Mouse (Mus musculus): Measurements from ENCODE around the gene Pde6d. TPM values are rescaled to one million over a fixed set of nuclear protein-coding genes. Genes with fewer than 3 reads are reported as not detected.
A peak's percentile ranks its signal among the peaks of the same experiment; 100 is the strongest.
"Not testable (repeated sequence)": the region's sequence is repeated elsewhere in the genome, so short reads cannot be mapped to it uniquely, and the experiment has no call there.

Gene Pde6d
- total RNA-seq, 2 experiments from 2014 or later, result 17.2 to 38.8 TPM

DNA sequence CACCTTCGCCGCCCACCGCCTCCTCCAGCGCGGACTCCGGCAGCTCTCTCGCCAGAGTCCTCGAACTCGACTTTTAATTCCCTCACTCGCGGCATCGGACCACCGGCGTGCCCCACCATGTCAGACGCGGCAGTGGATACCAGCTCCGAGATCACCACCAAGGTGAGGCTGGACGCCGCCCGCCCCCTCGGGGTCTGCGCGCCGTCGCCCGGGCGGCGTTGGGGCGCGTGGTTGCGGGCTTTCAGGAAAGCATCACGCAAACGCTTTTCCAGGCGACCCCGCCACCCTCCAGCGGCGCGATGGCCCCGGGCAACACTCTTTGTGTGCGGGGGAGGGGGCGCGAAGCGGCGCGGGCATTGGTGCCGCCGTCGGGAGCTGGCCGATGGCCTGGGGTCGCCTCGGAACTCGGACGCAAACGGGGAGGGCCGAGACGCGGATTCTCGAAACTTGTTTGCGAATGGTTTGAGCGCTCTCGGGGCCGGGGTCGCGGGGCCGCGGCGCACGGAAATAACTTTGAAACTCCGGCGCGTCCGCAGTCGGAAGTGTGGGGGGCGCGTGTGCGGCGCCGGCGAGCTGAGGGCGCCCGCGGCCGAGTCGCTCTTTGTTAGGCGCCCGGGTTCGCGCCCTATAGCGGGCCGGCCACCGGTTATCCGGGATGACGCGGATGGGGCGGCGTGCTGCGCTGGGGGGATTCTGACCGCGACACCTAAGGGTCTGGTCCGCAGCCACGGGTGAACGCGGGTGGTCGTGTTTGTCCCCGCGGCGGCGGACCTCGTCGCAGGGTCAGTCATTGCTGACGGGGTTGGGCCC is 55.4 kb downstream of the Pde6d start:
- ATAC-seq (ENCODE audit: poor library complexity, severe bottlenecking), result no peak

DNA sequence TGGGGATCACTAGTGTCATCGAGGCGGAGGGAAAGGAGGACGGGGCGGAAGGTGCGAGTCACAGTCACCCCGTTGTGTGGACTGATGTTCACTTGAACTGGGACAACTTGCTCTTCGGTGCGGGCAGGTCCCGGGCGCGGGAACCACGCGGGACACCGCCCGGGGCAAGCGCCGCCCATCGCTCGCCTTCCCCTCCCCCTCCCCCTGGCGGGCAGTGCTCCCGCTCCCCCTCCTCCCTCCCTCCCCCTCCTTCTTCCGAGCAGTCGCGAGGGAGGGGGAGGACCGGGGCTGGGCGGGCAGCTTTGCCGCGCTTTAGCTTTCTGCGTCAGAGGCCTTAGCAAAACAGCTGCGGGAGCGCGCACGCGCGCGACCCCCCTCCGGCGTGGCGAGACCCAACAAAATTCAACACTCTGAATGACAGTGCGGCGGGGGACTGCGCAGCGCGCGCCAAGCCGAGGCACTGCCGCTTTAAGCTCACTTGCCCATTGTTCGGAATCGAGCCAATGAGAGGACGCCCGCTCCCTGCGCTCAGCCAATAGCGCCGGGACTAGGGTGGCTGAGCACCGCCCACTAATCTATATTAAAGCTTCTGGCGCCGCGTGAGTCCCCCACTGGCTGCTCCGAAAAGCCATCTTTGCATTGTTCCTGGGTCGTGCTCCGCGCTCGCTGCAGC is 56.2 kb downstream of the Pde6d start, which contains the start of gene Ptma:
Gene Ptma, plus strand, starts transcription at position 611 of the 673 bp plus-strand sequence.
- peak; percentile 58 for ATAC-seq (ENCODE audit: poor library complexity, severe bottlenecking)

DNA sequence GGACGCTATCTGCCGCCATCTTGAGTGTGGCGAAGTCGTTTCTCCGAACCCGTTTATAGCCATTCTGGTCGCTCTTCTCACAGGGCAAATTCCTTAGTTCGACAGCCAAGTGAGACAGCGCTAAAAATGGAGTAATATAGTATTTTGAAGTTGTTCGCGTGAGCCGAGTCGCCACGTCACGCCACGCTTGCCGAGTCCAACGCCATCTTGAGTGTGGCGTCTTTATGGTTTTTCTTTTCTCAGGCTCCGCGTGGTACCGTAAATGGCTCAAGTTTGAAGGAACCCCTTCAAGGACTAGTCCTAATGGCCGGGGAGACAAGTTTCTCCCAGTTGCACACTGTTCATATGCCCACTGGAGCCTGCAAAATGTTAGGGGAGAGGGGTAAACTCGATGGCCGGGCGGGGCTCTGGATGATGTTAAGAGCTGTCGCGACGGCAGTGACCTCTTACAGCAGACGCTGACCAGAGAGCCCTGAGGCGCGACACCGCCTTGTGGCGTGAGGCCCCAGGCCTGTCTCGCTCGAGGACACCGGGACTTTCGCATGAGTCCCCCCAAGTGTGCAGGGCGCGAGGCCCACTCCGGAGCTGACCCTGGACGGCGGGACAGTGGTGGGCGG is 56.8 kb downstream of the Pde6d start:
- peak; percentile 11; the same call in 1 of the 2 replicates for ATAC-seq (ENCODE audit: poor library complexity, severe bottlenecking)

DNA sequence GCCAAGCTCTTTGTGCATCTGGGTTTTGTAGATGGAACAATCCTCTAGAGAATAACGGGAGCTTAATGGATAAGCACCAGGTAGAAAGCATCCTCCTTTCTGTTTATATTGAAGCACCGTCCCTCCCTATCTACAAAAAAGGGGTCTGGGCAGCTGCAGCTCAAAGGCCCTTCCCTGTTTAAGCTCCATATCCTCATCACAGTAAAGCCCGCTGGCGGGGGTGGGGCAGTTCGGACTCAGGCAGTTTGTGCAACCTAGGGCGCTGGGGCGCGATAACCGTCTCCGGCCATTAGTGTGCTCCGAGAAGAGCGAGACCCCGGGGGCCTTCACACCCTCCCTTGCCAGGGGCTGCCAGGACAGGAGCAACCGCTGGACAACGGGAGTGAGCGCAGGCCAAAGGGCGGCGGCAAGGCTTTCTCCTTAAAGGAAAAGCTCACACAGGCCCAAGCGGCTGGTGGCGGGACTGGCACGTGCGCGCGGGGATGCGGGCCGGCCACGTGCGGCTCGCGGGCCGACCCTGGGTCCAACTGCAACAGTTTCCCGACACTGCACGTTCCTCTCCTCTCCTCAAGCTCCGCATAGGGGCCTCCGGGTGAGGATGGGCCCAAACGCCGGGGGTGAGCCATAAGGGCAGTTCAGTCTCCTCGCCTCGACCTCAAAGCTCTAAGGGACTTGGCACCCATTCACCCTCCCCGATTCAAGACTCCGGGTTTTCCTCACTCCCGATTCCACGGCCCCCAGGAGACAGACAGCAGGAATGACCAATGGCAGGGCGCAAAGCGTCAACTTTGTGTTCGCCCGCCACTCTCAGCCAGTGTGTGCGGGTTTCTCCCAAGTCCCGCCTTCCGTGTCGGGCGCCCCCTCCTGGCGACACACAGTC is 57.6 kb downstream of the Pde6d start:
- peak; percentile 58 for ATAC-seq (ENCODE audit: poor library complexity, severe bottlenecking)

DNA sequence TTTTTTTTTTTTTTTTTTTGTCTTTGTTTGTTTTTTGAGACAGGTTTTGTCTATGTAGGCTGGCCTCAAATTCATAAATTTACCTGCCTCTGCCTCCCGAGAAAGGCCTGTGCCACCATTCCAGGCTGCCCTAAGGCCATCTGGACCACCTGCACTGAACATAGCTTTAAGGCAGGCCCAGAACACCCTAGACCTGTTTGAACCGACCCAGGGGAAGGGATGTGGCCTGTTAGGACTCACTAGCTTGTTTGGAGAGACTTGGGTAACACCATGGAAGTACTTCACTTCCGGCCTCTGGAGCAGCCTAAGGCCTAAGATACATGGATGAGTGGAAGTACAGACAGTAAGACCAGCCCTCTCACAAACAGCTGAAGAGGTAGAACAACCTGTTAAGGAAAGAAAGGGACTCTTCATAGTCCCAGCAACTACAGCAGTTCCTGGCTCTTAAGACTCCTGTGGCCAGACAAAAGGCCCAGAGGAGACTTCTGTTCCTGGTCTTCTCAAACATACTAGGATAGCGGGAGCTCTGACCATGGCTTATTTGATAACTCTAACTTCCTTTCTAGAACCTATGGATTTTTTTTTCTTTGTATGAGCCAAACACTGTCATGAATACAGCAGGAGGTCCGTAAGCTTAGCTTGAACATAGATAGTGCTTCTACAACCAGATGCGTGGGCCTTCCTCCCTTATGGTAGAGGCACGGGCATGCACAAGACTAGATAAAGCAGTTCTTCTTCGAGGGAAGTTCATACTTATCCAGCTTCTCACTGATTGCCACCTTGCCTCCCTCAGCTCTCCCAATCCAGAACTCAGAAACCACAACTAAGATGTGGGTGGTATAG is 58.4 kb downstream of the Pde6d start:
- ATAC-seq (ENCODE audit: poor library complexity, severe bottlenecking), result no peak

DNA sequence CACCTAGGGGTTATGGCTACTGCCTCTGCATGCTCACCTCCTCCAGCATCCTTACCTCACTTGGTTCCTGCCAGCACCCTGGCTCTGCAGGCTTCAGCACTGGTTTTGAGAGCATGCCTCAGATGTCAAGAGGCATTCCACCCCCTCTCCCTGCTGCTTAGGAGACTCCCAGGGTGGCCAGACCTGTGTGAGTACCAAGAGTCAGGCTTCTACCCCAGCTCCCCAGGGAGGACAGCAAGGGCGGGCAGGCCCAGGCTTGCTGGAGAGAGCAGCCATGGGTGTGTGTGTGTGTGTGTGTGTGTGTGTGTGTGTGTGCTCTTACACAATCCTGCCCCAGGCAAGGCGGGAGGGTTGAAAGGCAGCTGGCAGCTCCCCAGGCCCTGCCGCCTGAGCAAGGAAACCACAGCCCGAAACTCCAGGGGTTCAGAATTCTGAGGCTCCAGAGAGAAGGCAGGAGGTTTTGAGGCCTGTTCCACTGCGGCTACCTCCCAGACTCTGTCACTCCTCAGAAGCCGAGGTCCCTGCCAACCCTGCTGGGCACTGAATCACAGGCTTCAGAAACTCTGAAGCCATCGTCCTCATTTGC is 60.0 kb downstream of the Pde6d start:
- no peak for ATAC-seq (ENCODE audit: poor library complexity, severe bottlenecking)

DNA sequence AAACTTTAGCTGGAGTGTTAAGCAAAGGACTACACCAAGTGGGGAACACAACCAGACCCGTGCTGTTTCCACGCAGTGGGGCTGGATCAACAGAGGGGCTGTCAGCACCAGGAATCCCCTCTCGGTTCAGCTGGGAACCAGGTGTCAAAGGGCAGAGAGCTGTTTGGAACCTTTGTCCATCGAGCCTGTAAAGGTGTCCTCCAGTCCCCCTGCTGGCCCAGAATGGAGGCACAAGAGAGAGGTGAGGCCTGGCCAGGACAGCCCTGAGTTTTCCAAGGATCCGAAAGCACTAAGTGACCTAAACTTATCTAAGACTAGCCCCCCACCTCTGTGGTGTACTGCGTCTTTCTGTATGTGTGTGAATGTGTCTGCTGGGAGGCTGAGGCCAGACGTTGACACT is 62.1 kb downstream of the Pde6d start:
- ATAC-seq (ENCODE audit: poor library complexity, severe bottlenecking), result no peak

DNA sequence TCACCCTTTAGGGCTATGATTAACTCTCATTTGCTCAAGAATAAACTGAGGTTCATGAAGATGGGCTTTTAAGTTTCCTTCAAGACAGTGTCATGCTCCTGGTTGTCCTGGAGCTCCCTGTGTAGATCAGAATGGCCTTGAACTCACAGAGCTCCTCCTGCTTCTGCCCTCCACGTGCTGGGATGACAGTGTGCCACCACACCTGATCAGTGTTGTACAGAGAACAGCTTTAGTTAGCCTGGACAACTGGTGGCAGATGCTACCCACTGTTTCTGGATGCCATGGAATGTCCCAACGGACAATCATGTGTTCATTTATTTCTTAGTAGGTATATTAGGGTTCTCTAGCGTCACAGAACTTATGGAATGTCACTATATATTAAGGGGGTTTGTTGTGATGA is 65.4 kb downstream of the Pde6d start:
- no peak for ATAC-seq (ENCODE audit: poor library complexity, severe bottlenecking)

DNA sequence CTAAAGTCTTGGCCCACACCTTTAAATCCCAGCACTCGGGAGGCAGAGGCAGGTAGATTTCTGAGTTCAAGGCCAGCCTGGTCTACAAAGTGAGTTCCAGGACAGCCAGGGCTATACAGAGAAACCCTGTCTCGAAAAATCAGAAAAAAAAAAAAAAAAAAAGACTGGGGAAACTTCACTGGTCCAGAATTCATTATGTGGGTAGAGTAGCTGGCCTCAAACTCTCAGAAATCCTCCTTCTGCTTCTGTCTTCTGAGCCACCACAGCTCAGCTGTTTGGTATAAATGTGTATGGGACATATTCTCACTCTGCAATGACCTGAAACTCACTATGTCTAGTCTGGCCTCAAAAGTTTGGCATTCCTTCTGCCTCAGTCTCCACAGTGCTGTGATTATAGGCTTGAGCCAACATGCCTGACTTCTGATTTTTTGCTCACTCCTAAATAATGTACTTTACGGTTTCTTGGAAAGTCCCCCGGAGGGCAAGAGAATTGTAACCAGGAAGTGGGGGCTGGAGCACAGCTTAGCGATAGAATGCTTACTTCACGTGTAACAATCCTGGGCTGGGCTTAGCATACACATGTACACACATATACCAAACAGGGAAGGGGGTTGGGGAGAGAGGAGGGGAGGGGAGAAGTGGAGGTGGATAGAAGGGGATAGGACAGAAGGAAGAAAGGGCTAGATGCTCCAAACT is 66.6 kb downstream of the Pde6d start:
- ATAC-seq (ENCODE audit: poor library complexity, severe bottlenecking), result no peak

DNA sequence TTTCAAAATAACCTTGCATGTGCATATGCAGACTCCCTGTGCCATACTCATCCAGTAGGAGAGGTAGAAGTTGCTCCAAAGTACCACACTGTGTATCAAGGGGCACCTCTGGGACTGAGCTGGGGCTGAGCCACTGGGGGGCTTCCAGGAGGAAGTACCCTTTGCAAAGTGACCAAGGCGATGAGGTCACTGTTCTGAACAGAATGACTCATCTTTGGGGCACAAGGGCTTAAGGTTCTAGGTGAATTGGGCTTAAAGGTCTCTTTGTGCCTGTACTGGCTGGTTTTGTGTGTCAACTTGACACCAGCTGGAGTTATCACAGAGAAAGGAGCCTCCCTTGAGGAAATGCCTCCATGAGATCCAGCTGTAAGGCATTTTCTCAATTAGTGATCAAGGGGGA is 69.4 kb downstream of the Pde6d start:
- ATAC-seq (ENCODE audit: poor library complexity, severe bottlenecking), result not testable (repeated sequence)

DNA sequence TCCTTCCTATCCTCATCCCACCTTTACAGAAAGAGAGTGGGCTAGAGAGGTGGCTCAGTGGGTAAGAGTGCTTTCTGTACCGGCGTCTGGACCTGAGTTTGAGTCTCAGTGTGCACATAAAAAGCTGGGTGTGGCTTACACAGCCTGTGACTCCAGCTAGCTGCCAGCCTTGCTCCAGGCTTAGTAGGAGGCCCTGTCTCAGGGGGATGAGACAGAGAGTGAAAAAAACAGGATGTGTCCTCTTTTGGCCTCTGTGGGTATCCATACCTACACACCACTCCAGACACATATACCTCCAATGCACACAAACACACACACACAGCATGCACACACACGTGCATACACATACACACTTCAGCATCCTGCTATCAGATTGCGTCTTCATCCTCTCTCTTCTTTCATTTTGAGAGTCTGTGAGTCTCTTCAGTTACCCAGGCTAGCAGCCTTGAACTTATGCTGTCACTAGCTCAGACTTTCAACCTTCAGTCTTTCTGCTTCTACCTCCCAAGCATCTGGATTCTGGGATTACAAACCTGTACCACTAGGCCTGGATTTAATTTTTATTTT is 70.2 kb downstream of the Pde6d start:
- no peak for ATAC-seq (ENCODE audit: poor library complexity, severe bottlenecking)

DNA sequence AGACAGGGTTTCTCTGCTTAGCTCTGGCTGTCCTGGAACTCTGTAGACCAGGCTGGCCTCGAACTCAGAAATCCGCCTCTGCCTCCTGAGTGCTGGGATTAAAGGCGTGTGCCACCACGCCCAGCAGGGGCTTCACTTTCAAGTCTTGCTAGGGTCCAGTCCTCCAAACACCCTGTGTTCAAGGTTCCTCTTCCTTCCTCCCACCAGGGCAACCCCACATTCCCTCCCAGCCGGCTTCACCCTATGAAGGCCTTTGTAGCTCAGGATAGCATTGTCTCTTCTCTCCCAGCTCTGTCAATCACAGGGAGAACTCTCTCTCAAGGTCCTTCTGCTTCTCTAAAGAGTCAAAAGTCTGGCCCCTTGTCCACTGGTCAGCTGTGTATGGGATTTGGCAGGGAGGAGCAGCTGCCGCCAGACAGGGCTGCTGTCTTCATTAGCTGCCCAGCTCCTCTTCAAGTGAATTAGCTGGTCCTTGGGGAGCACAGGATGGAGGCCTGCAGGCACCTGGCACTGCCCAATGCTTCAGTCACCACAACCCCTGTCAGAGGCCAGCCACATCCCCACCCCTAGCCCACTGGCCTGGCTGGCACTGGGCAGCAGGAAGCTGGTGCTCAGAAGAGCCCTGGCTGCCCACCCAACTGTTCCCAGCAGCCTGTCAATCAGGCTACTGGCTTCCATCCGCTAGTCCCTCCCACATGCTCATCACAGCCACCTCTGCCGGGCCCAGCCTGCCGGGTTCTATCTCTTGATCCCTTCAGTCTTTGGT is 71.6 kb downstream of the Pde6d start:
- ATAC-seq (ENCODE audit: poor library complexity, severe bottlenecking), result no peak

DNA sequence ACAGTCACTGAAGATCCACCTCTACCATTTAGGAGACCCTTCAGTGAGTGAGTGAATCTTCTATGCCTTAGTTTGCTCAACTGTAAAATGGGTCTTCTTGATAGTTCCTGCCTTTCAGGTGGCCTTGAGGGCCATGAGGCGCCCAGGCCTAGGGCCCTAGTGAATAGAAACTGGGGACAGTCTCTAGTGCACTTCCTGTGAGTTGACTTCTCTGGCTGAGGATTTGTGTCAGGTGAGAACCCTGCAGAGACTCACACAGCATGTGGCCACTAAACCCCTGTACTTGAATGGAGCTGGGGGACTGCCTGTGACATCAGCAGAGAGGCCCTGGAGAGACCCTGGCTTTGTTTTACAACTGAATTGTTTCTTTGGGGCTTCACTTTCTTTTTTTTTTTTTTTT is 72.2 kb downstream of the Pde6d start:
- no peak for ATAC-seq (ENCODE audit: poor library complexity, severe bottlenecking)

DNA sequence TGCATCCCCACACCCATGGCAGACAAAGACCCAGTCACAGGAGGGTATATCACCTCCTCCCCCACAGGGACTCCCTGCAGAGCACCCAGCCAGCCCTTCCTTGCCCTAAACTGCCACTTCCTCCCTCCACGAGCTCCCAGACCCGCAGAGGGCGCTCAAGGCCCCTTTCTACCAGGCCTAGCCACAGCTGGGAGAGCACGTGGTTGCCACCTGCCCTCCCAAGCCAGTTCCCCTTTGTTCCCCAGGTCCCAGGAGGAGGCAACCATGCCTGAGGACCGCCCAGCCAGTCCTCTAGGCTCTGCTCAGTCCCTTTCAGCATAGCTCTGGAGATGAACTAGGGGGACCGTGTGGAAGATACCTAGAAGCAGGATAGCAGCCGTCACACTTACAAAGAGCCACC is 73.0 kb downstream of the Pde6d start:
- ATAC-seq (ENCODE audit: poor library complexity, severe bottlenecking), result peak; percentile 96

DNA sequence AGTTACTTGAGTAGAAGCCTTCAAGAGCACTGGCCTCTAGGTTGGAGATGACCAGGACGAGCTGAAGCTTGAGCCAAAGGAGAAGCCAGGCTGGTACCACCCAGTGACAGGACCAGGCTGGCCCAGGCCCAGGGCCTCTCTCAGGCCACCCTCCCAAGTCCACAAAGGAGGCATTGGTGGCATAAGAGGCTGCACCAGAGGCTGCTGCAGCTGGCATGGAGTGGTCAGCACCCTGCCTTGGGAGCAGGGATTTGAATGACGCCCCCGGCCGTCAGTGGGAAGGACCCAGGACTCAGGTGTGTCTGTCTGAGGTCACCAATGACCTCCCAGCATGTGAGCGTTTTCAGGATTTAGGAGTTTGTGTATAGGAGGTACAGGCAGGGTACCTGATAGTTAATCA is 74.6 kb downstream of the Pde6d start:
- no peak for ATAC-seq (ENCODE audit: poor library complexity, severe bottlenecking)

DNA sequence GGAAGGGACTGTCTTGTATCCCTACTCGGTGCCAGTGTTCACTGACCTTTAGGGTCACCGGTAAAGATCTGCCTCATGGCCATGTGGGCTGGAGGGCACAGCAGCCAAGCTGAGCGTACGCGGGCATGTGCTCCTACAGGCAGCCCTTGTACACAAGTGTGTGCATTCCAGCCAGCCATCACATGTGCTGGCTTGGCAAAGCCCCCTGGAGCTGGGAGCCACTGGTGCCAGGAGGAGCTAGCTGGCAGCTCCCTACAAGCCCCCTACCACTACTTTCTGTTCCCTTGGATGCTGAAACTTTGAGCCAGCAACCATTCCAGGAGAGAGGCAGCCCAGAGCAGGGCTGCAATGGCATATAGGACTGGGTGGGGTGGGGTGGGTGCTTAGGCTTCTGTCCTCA is 76.0 kb downstream of the Pde6d start:
- ATAC-seq (ENCODE audit: poor library complexity, severe bottlenecking), result no peak

DNA sequence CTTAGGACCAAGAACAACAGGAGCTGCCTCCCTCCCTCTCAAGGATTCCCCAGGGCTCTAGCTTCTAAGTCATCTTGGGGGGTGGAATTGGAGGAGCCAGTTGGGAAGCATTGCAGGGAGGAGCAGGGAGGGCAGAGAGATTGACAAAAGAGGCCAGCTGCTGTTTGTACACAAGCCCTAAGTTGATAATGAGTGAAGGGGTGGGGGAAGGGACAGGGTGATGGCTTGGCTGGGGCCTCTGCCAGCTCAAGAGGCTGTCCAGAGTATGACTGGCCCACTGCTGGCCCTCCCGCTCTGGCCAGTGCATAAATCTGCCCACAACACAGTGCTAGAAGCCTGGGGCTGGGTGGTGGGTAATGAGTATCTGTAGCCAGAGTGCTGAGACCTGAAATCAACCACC is 77.0 kb downstream of the Pde6d start:
- ATAC-seq (ENCODE audit: poor library complexity, severe bottlenecking), result no peak
